Mouse (Mus musculus) c-Kit-positive CD71-positive TER-119-negative erythroid progenitor cells, embryonic 14.5 days (primary cell): Measurements from ENCODE around the gene Pik3c2b.

Source experiments
- DNase-seq: peaks from one replicate; pipeline ENCODE4 v3.0.0-alpha.2; 2013; ENCODE audit warnings: low read depth

Gene Pik3c2b

DNA sequence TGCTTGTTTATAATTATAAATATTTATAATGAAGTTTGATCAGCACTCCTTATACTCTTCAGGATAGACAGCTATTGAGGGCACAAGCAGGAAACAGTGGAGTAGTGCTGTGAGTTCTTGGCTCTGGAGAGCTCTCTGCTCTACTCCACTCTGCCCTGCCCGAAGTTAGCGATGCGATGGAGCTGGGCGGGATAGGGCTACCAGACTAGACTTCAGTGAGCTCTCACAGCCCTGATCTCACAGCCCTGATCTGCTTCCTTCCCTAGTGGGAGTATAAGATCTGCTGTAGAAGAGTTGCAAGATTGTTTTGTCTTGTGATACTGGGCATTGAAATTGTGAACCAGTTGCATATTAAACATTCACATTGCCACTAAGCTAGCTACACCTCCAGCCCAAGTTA lies 89.4 kb downstream of the Pik3c2b start:
- DNase-seq, result no peak

DNA sequence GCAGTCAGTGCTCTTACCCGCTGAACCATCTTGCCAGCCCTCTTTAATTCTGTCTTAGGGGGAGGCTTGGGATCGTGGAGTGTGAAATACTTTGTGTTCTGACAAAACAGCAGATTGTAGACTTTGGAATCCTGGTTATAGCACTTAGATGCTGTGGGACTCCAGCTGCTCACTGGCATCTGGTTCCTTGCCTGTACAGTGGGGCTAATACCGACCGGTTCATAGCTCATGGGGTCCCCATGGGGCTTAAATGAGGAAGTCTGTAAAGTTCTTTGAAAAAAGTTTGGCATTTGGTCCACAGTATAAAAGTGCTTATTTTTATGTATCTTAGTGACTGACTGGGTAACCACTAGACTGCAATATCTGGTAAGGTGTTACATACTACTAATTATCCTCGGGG lies 90.3 kb downstream of the Pik3c2b start:
- no peak for DNase-seq

DNA sequence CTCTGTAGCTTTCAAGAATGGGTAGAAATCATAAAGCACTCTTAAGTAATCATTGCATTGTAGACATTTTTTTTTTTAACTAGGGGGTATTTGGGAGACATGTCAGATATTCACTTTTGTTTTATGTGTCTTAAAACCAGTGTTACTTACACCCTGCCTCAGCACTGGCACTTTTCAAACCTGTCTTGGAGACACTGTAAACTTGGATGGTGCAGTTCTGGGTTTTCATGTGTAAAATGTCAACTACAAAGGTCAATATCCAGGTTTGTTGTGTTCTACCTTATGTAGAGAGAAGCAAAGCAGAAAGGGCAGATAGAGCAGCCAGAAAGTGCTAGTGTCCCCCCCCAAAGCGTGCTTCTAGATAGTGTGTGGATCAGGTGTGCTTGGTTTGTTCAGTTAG lies 92.9 kb downstream of the Pik3c2b start:
- no peak for DNase-seq

DNA sequence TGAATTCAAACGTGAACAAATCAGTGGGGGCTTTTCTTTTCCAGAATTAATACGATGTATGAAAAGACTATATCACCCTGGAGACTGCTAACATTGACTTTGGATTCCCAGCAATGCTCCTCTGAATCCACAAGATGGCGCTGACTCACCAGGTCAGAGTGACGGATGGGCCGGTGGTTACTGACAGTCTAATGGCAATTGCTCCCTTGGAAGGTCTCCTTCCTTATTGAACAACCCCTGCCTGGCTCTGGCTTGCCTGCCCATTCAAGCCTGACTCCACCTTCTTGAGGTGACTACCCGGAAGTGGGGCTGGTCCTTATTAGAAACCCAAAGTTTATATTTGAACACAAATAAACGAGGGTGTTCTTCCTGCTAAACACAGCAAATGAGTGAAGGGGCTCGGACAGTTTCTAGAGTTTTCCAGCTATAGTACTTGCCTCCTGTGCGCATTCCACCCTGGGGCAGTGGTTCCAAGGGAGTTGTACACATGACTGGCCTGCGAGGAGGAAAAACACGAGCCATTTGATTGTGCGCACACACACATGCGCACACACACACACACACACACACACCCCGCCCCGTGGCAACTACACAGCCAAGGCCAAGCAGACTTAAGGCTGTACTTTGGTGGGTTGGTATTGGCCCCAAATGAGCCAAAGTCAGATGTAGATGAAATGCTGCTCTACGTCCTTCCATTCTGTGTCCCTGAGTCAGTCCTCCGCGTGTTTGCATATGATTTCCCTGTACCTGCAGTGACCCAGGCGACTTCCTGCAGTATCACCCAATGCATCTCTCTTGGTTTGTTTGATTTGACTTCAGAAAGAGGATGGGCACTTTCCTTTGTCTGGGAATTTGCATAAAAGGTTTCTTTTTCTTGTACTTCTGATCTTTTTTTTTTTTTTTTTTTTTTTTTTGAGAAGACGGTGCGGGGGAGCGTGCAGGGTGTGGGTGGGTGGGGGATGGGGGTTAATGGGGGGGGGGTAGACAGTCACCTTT lies 100.8 kb downstream of the Pik3c2b start:
- peak; percentile 48 for DNase-seq

DNA sequence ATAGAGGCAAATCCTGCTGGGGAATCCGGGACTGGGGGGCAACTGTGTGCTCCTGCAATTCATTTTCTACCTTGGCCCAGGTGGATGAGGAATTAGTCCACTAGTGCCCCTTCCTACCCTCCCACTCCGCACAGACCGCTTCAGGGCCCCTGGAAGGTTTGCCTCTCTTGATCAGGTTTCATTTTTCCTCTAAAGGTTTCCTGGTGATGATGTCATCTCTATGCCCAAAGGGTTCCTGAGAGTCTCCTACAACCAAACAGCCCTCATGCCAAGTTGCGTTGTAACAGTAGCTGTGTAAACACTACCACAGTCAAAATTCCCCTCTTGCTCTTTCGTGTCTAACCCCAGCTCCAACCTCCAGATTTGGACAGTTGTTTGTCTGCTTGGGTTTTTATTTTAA lies 101.9 kb downstream of the Pik3c2b start:
- DNase-seq, result no peak

DNA sequence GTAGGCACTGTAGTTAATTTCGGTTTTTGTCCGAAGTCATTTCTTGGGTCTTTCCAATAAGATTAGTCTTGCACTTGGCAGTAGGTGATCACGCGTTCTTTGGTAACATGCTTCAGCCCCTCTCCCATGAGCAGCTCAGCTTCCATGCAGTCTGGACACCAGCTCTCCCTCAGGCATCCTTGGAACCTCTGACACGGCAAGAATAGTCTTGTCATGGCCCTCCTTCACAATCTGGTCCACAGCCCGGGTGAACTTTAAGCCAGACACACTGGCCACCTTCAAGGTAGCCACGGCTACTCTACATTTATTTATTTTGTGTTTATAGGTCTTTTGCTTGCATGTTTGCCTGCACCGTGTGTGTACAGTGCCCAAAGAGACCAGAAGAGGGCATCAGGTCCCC lies 102.7 kb downstream of the Pik3c2b start:
- DNase-seq, result no peak

DNA sequence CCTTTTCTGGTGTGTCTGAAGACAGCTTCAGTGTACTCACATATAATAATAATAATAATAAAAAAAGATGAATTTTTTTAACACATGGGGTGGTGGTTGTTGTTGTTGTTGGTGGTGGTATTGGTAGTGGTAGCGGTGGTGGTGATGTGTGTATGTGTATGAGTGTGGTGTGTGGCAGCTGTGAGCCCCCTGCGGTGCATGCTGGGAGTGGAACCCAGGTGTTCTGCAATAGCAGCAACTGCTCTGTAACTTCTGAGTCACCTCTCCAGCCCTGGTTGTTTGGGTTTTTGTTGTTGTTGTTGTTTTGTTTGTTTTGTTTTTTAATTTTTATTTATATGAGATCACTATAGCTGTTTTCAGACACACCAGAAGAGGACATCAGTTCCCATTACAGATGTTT lies 105.1 kb downstream of the Pik3c2b start:
- DNase-seq, result no peak

DNA sequence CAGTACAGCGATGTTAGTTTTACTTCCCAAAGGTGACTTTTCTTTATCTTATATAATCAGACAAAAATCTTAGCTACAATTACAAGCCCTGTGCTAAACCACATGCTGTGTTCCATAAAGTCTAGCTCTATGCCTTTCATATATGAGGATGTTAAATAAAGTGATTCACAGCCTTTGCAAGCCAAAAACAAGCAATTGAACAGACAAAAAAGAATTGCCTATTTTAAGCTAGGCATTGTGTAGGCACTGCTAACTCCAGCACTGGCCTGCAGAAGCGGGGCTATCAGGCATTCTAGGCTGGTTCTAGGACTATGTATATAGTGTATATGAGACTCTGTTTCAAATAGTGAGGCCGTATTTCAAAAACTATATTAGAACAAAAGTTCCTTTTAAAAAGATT lies 106.7 kb downstream of the Pik3c2b start:
- DNase-seq, result no peak

DNA sequence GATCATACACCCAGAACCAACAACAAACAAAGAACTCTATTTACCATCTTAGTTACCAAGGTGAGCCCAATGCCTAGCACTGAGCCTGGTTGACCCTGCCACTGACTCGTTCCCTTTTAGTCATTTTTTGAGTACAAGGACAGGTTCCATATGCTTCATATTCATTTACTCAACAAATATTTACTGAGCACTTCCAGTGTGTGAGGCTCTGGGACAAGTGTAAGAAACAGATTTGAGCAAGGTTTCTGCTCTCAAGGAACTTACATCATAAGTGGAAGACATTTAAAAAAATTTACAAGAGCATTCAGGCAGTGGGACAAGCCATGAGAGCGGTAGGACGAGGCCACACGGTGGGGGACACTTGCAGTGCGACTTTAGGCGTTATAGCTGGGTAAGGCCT lies 109.8 kb downstream of the Pik3c2b start:
- no peak for DNase-seq
